Mouse (Mus musculus) hindbrain, embryonic 15.5 days (tissue): ENCODE measurements around the gene Uba7. TPM values are rescaled to one million over a fixed set of nuclear protein-coding genes. Genes with fewer than 3 reads are reported as not detected.

Experiments used
- polyA plus RNA-seq: library from polyadenylated mRNA; unstranded; fragments of >200 nt; fragmentation: Nextera tagmentation; extraction: Ambion mirVana; gene quantifications from 2 replicates; pipeline ENCODE4 v1.2.1, GENCODE M21; 2015

Uba7 gene
- polyA plus RNA-seq, 1 experiment from 2014 or later = 6.4 TPM

Other genes with a start within 250 kb of the Uba7 start
- gene Rbm5, start 204.5 kb upstream of the Uba7 start, polyA plus RNA-seq = 230 and 247 TPM in 2 replicates
- gene Rbm6, start 102.3 kb upstream of the Uba7 start, polyA plus RNA-seq = 94.5 and 97.0 TPM in 2 replicates
- gene Mon1a, start 87.4 kb upstream of the Uba7 start, polyA plus RNA-seq = 22.9 and 24.3 TPM in 2 replicates
- gene Mst1r, start 68.6 kb upstream of the Uba7 start, polyA plus RNA-seq = 1.4 and 1.9 TPM in 2 replicates
- gene Actl11, start 47.0 kb upstream of the Uba7 start, polyA plus RNA-seq = not detected in 2 replicates
- gene Camkv, start 39.8 kb upstream of the Uba7 start, polyA plus RNA-seq = 38.9 and 47.2 TPM in 2 replicates
- gene Traip, start 25.4 kb upstream of the Uba7 start, polyA plus RNA-seq = 8.4 and 10.5 TPM in 2 replicates
- gene Gm20661, start 7.6 kb downstream of the Uba7 start, polyA plus RNA-seq = 1.1 and 1.5 TPM in 2 replicates
- gene Inka1, start 10.4 kb downstream of the Uba7 start, polyA plus RNA-seq = 17.9 and 20.2 TPM in 2 replicates
- 2.5 and 3.8 TPM in 2 replicates for gene Cdhr4, start 17.0 kb downstream of the Uba7 start, polyA plus RNA-seq
- 0.80 TPM in 1 of 2 replicates, not detected in the other for gene Gm20662, start 20.8 kb downstream of the Uba7 start, polyA plus RNA-seq
- 102 and 112 TPM in 2 replicates for gene Ip6k1, start 27.0 kb downstream of the Uba7 start, polyA plus RNA-seq
- gene Gmppb, start 73.7 kb downstream of the Uba7 start, polyA plus RNA-seq = 21.2 and 23.9 TPM in 2 replicates
- gene Amigo3, start 77.7 kb downstream of the Uba7 start, polyA plus RNA-seq = 2.6 and 2.9 TPM in 2 replicates
- 0.18 TPM in 1 of 2 replicates, not detected in the other for gene Mst1, start 104.9 kb downstream of the Uba7 start, polyA plus RNA-seq
- gene Rnf123, start 107.8 kb downstream of the Uba7 start, polyA plus RNA-seq = 48.9 TPM in 2 replicates
- 52.2 and 62.2 TPM in 2 replicates for gene Apeh, start 119.1 kb downstream of the Uba7 start, polyA plus RNA-seq
- gene Bsn, start 214.9 kb downstream of the Uba7 start, polyA plus RNA-seq = 10.0 and 10.2 TPM in 2 replicates